Mouse (Mus musculus): ENCODE measurements around the gene Pskh1. TPM values are rescaled to one million over a fixed set of nuclear protein-coding genes. Genes with fewer than 3 reads are reported as not detected.
A peak's percentile ranks its signal among the peaks of the same experiment; 100 is the strongest.

Gene Pskh1
- total and polyA plus RNA-seq, 3 experiments = 12.9 to 26.2 TPM; not detected in 1

DNA sequence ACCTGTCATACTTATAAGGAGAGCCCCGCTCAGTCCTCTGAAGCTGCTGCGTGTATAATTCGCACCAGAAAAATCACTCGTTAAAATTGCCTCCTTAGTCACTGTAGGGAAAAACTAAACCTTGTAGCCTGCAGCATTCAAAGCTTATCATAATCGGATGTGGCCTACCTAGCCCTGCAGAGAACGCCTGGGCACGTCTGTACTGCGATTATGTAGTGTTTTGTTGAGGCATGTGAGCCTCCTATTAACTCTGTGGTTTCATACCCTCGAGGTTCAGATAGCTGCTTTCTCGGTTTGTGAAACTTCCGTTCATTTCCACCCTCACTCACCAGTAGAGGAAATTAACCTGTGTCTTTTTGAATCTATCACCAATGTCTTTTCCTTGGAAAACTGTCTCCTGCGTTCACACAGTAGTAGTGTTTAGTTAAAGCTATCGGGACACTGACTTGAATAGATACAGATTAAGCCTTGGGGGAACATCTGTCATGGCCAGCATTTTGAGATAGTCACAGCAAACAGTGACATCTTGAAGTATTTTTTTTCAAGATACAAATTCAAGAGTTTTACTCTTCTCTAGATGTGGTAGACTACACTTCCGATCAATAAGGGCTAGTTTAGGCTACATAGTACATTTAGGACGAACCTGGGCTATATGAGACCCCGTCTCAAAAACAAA is 838 bp downstream of the Pskh1 start:
- DNase-seq (ENCODE audit: low read depth, low spot score) = peak; percentile 88
- peaks cover 5 to 8% of the 10 kb centered on the region in 2 experiments for H3K4me1 ChIP-seq (ENCODE audit: control insufficient read depth in 1 of 2, insufficient read depth in 2 of 2, low read length in 2 of 2)
- no peak for TF ChIP-seq MYB (IDR thresholded peaks at IDR 0.05; ENCODE audit: low read depth, low read length)
- TF ChIP-seq MXI1 (IDR thresholded peaks at IDR 0.05; ENCODE audit: low read depth, low read length) = peak; percentile 86
- peak; percentile 65; the same call in 1 of the 2 replicates for TF ChIP-seq TBP (IDR thresholded peaks at IDR 0.05; ENCODE audit: low read depth, low read length)
- TF ChIP-seq USF1 (IDR thresholded peaks at IDR 0.05; ENCODE audit: low read depth, low read length) = no peak
- TF ChIP-seq POLR2AphosphoS2 (IDR thresholded peaks at IDR 0.05; ENCODE audit: low read length) = peak; percentile 48; the same call in 1 of the 2 replicates
- TF ChIP-seq EP300 (IDR thresholded peaks at IDR 0.05; ENCODE audit: low read depth in 1 of 2, low read length in 2 of 2) = peak; percentile 58 to 68
- no peak for TF ChIP-seq RAD21 (IDR thresholded peaks at IDR 0.05; ENCODE audit: low read depth, low read length)
- no peak for TF ChIP-seq ELF1 (IDR thresholded peaks at IDR 0.05; ENCODE audit: low read depth, low read length)
- 0 out of 2 replicates have a peak, but pooled peaks have one; percentile 41 for TF ChIP-seq TCF12 (IDR thresholded peaks at IDR 0.05; ENCODE audit: low read depth, low read length)
- no peak for TF ChIP-seq UBTF (IDR thresholded peaks at IDR 0.05; ENCODE audit: borderline replicate concordance, insufficient read depth, low read depth, low read length)
- TF ChIP-seq ETS1 (IDR thresholded peaks at IDR 0.05; ENCODE audit: low read depth, low read length) = peak; percentile 72
- peak; percentile 43 for TF ChIP-seq RCOR1 (IDR thresholded peaks at IDR 0.05; ENCODE audit: low read depth, low read length)
- no peak; the same call in 1 of the 2 replicates for TF ChIP-seq HCFC1 (IDR thresholded peaks at IDR 0.05; ENCODE audit: low read depth, low read length)
- TF ChIP-seq POLR2A (IDR thresholded peaks at IDR 0.05; ENCODE audit: control insufficient read depth in 1 of 2, insufficient read depth in 1 of 2, low read depth in 1 of 2, low read length in 2 of 2, poor library complexity in 1 of 2) = no peak; a peak in 1 of 4 replicates
- TF ChIP-seq NELFE (IDR thresholded peaks at IDR 0.05; ENCODE audit: low read depth, low read length) = peak; percentile 12; the same call in 1 of the 2 replicates
- peak; percentile 81 for TF ChIP-seq MAX (IDR thresholded peaks at IDR 0.05; ENCODE audit: low read length)
- TF ChIP-seq ZMIZ1 (IDR thresholded peaks at IDR 0.05; ENCODE audit: low read depth, low read length) = no peak
- no peak; the same call in 1 of the 2 replicates for TF ChIP-seq SMC3 (IDR thresholded peaks at IDR 0.05; ENCODE audit: low read depth, low read length)
- no peak for TF ChIP-seq GABPA (IDR thresholded peaks at IDR 0.05; ENCODE audit: low read depth, low read length)
- TF ChIP-seq ZNF384 (IDR thresholded peaks at IDR 0.05; ENCODE audit: low read depth, low read length) = peak; percentile 30; the same call in 1 of the 2 replicates
- no peak for TF ChIP-seq MAZ (IDR thresholded peaks at IDR 0.05; ENCODE audit: low read depth, low read length)
- no peak for TF ChIP-seq JUND (IDR thresholded peaks at IDR 0.05; ENCODE audit: low read depth, low read length)
- TF ChIP-seq CHD1 (IDR thresholded peaks at IDR 0.05; ENCODE audit: low read depth, low read length) = no peak
- peak; percentile 60 for TF ChIP-seq GATA1 (IDR thresholded peaks at IDR 0.05; ENCODE audit: low read depth, low read length)
- TF ChIP-seq USF2 (IDR thresholded peaks at IDR 0.05; ENCODE audit: borderline replicate concordance in 1 of 2, insufficient read depth in 1 of 2, low read depth in 1 of 2, low read length in 2 of 2) = no peak
- TF ChIP-seq KAT2A (conservative IDR thresholded peaks at IDR 0.05; ENCODE audit: low read depth, low read length) = peak; percentile 21; the same call in 1 of the 2 replicates
- TF ChIP-seq MEF2A (IDR thresholded peaks at IDR 0.05; ENCODE audit: extremely low read depth, insufficient replicate concordance, low read depth, low read length, poor library complexity, severe bottlenecking) = no peak
- no peak for TF ChIP-seq E2F4 (IDR thresholded peaks at IDR 0.05; ENCODE audit: borderline replicate concordance, low read depth, low read length)
- TF ChIP-seq BHLHE40 (IDR thresholded peaks at IDR 0.05; ENCODE audit: borderline replicate concordance, low read depth, low read length) = peak; percentile 44; the same call in 1 of the 2 replicates
- TF ChIP-seq ZKSCAN1 (IDR thresholded peaks at IDR 0.05; ENCODE audit: low read depth, low read length) = no peak
- TF ChIP-seq MAFK (IDR thresholded peaks at IDR 0.05; ENCODE audit: borderline replicate concordance, low read depth, low read length) = no peak; the same call in 1 of the 2 replicates
- TF ChIP-seq MYC (IDR thresholded peaks at IDR 0.05; ENCODE audit: low read depth, low read length) = peak; percentile 84
- TF ChIP-seq POLR2AphosphoS5 (IDR thresholded peaks at IDR 0.05; ENCODE audit: borderline replicate concordance, low read depth, low read length) = no peak
- peak; percentile 70 for TF ChIP-seq SIN3A (IDR thresholded peaks at IDR 0.05; ENCODE audit: low read length)
- TF ChIP-seq TAL1 (IDR thresholded peaks at IDR 0.05; ENCODE audit: low read length) = peak; percentile 65

More for the DNA sequence above, 838 bp downstream of the Pskh1 start:
- no peaks in the 10 kb centered on the region for H3K9me3 ChIP-seq (replicated peaks; ENCODE audit: insufficient read depth, low read length)
- H3K9ac ChIP-seq (ENCODE audit: control insufficient read depth, low read depth, low read length, poor library complexity, severe bottlenecking) = peak overlapping the region; percentile 96
- peaks cover 0 to 6% of the 10 kb centered on the region in 2 experiments; a peak in 3 of 4 replicates for H3K36me3 ChIP-seq (ENCODE audit: control insufficient read depth in 1 of 2, insufficient read depth in 2 of 2, low read length in 2 of 2)
- peak overlapping the region; percentile 83 for H3K27ac ChIP-seq (ENCODE audit: control insufficient read depth, low read depth, low read length)
- H3K27me3 ChIP-seq (ENCODE audit: control insufficient read depth in 1 of 2, insufficient read depth in 2 of 2, low read length in 2 of 2) = no peaks in the 10 kb centered on the region
- H3K4me3 ChIP-seq (ENCODE audit: control insufficient read depth in 1 of 2, insufficient read depth in 1 of 2, low read depth in 2 of 2, low read length in 2 of 2) = peak overlapping the region; percentile 67 to 94
- peaks cover 6% of the 10 kb centered on the region; the same call in 1 of the 2 replicates for H3K79me2 ChIP-seq (ENCODE audit: control insufficient read depth, insufficient read depth, low read length, poor library complexity)

Measured in MEL (cell line).